Mouse (Mus musculus) lung, postnatal 14 days (tissue): ENCODE results near the gene Slc31a2.

Source experiments
- DNase-seq: peaks from one replicate; pipeline ENCODE4 v3.0.0; 2021

Slc31a2 gene

GRCm38 (mm10) chr4:62282969-62283368, 20.6 kb downstream of the Slc31a2 start:
- no peak for DNase-seq

DNA sequence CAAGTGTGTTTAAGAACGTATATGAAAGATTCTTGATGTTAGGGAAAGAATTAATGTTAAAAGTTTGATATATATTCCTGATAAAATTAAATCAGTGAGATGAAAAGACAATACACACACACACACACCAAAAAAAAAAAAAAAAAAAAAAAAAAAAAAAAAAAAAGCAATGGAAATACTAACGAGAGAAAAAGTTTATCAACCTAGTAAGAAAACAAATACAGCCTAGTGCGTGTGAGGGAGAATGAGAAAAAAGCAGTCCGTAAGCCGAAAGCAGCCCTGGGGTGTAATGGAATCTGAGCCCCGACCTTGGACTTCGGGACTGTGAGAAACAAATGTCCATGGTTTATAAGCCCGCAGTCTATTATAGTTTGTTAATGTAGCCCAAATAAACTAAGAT, 23.2 kb downstream of the Slc31a2 start:
- DNase-seq = no peak

DNA sequence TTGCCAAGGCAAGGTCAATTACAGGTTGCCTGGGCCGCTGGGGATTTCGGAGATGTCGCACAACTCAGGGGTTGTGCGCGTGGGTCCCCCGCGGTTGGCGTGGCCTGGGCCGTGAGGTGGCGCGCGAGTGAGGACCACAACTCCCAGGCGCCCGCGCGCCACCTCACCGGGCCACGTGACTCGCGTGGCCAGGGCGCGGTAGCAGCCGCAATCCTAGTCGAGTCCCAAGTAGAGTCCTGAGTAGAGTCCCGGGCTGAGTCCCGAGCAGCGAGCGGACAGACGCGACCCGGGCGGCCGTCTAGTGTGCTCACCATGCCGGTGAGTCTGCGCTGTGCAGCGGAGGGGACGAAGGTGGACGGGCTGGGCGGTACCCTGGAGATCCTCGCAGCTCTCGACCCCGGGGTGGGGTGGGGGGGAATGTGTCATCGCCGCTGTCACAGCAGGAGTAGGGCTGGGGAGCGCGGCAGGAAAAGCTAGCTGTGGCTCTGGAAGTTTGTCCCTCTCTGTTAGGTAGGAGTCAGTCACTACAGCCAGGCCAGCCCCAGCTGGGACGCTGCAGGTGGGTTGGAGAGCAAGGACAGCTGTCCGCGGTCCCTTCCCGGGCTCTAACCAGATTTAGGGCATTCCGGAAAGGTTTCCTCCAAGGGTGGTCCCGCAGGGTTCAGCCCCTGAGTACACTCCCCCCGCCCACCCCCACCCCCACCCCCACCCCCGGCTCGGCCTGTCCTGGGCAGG, 24.1 kb downstream of the Slc31a2 start:
- DNase-seq = peak; percentile 79

DNA sequence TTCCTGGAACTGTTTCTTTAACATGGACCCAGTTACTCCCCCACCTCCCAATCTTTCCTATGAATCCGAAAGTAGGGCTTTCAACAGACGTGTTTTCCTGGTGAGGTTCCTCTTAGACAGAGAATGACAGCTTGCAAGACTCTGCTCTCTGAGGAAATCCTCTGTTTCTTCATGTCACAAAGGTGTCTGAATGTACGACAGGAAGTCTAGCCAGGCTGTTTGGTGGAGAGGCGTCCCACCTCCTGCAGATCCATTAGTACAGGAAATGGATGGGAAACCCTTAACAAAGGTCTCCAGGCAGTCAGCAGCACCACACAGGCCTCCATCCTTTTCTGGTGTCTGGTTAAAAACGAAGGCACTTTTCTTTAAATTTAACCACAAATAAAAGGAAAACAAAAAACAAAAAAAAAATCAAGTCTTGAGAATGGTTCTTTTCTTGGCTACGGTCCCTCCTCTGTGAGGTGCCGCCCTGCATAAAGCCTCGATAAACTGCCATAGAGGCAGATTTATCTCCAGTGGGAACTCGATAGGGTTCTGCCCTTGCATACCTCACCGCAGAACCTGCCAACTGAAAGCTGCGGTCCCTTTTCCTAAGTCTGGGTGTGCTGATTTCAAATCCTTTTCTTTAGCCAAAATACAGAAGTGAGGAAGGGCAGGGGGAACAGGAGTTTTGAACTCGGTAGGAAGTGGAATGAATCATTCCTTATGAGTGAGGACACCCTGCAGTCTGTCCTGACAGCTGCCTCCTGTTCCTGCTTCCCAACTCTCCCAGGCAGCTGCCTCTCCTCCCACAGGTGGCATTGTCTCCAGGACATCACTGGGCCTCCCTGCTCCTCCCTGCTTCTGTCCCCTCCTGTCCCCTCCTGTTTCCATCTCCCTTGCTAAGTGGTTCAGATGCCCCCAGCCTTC, 24.9 kb downstream of the Slc31a2 start:
- DNase-seq = peak; percentile 30

GRCm38 (mm10) chr4:62289226-62289625, 26.9 kb downstream of the Slc31a2 start:
- DNase-seq = no peak

GRCm38 (mm10) chr4:62290816-62291505, 28.6 kb downstream of the Slc31a2 start:
- DNase-seq = no peak

- DNase-seq = no peak
Observed at GRCm38 (mm10) chr4:62292461-62293180, 30.3 kb downstream of the Slc31a2 start.

DNA sequence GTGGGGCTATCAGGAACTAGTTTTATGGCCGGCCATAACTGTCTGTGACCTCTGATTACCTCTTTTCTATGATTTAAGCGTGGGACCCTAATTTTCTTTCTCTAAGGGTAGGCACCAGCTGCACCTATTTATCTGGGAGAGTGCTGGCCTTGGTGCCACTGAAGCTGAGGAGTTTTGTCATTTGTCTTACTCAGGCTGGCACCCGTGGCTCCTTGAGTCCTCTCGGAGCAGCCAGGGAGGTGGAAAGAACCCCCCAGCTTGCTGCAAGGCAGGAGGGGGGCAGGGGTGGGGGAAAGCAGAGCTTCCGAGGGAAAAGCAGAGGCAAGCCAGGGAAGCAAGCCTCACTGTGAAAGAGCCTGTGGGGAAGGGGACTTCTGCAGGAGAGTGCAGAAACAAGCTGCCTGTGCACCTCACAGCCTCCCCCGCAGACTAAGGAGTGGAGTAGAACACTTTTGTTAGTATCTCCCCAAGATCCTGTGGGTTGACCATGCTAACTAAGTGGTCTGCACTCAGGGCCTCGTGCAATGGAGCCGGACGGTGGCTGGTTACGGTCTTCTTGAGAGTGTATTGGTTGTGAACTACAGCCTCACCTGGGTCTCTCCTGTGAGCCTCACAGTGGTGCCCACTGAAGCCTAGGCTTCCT, 31.0 kb downstream of the Slc31a2 start:
- DNase-seq = no peak

DNA sequence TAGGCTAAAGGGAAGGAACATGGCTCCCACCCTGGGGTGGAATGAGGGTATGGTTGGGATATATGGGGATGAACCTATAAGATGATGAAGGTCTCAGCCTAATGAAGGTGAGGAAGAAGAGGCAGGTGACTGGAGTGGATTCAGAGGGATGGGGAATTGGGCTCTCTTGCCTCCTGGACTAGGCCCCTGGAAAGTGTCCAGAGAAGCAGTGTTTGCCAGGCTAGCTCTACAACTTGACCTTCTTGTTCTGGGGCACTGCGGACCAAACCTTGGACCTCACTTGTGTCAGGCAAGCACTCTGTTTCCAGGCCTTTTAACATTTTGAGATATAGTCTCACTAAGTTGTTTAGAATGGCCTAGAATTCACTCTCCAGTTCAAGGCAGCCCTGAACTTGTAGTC, 32.4 kb downstream of the Slc31a2 start:
- DNase-seq = no peak

- DNase-seq = no peak
Observed at GRCm38 (mm10) chr4:62297280-62298130, 35.1 kb downstream of the Slc31a2 start.

GRCm38 (mm10) chr4:62300001-62300400, 37.6 kb downstream of the Slc31a2 start:
- DNase-seq = no peak

GRCm38 (mm10) chr4:62302795-62303194, 40.4 kb downstream of the Slc31a2 start:
- no peak for DNase-seq

DNA sequence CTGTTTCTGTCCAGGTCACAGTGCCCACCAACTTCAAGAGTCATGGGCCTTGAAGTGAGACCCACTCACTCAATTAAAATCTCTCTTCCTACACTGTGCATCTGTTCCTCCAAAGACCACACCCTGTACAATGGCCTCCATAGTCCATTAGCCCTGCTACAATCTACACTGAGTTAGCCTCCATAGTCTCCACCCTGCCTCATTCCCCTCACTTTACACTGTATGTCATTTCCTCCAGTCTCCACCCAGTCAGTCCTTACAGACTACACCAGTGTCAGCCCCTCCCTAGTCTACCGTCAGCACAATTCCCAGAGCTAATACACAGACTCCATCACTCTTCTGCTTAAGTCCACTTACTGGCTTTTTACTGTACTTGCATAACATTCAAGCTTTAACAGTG, 40.9 kb downstream of the Slc31a2 start:
- DNase-seq = no peak

DNA sequence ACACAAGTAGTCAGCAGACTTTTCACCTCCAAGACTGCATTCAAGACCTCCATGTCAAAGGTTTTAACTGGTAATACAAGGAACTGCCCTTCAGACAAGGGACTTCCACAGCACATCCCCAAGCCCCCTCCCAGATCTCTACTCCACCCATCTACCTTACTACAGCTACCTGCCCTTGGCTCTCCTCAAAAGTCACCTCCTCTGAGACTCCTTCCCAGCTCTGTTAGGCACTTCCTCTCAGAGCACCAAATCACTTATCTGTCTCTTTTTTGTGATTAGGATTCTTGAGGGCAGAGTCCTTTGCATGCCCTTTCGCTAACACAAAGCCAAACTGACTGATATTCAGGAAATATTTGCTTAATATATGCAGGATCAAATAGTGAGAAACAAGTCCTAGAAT, 43.9 kb downstream of the Slc31a2 start:
- no peak for DNase-seq

GRCm38 (mm10) chr4:62306840-62307239, 44.5 kb downstream of the Slc31a2 start:
- no peak for DNase-seq

DNA sequence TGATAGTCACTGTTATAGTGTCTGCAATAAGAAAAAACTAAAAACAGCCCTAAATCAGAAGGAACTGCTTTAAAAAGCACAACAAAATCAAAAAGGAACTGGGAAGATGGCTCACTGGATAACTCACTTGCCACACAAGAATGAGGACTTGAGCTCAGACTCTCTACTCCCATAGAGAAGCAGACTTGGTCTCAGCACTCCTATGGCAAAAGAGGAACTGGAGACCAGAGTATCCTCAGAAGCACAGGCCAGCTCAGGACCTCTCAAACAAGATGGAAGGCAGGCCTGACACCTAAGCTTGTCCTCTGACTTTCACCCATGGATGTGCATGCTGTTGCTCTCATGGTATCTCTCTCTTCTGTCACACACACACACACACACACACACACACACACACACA, 46.0 kb downstream of the Slc31a2 start:
- no peak for DNase-seq

DNA sequence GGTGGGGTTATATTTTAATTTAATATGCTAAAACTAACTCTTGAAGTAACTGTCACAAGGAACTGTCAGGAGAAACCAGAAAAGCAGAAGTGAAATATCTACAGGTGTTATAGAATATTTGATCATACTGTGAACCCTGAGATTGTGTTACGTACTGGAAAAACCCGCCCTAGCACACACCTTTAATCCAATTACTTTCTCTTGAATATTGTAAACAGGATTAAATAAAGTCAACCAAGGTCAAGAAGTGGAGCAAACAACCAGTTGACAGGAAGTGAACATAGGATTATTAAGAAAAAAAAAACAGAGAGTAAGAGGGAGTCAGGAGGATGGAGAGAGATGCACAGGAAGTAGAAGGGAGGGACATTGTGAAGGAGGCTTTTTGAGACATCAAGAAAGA, 50.5 kb downstream of the Slc31a2 start:
- no peak for DNase-seq

- DNase-seq = no peak
Observed at GRCm38 (mm10) chr4:62313641-62314211, 51.4 kb downstream of the Slc31a2 start.

- no peak for DNase-seq
Observed at GRCm38 (mm10) chr4:62314516-62314915, 52.2 kb downstream of the Slc31a2 start.

- no peak for DNase-seq
Observed at GRCm38 (mm10) chr4:62316456-62316855, 54.1 kb downstream of the Slc31a2 start.

GRCm38 (mm10) chr4:62318294-62318693, 55.9 kb downstream of the Slc31a2 start:
- DNase-seq = no peak
